Mouse (Mus musculus) lung, postnatal 25 days (tissue): ENCODE measurements around the gene Npas4.
A peak's percentile ranks its signal among the peaks of the same experiment; 100 is the strongest.
"Not testable (repeated sequence)": the region's sequence is repeated elsewhere in the genome, so short reads cannot be mapped to it uniquely, and the experiment has no call there.

ENCODE experiments used
- DNase-seq: peaks from one replicate; pipeline ENCODE4 v3.0.0; 2022; ENCODE audit warnings: low spot score

The Npas4 gene

GRCm38 (mm10) chr19:4990256-4990625, at the start of gene Npas4:
Gene Npas4 (minus strand): TSS chr19:4990316.
- DNase-seq = no peak

GRCm38 (mm10) chr19:5039301-5040114, 49.4 kb upstream of the Npas4 start:
- no peak for DNase-seq

- DNase-seq = peak; percentile 90
Measured at GRCm38 (mm10) chr19:5038709-5039156, 48.6 kb upstream of the Npas4 start, which contains the start of the genes B4gat1 and AC124502.3. Gene B4gat1 (plus strand): TSS chr19:5038826. Gene AC124502.3 (plus strand): TSS chr19:5038891.

GRCm38 (mm10) chr19:5037678-5038571, 47.8 kb upstream of the Npas4 start:
- peak; percentile 76 for DNase-seq

- no peak for DNase-seq
Measured at GRCm38 (mm10) chr19:5036577-5036976, 46.5 kb upstream of the Npas4 start.

- no peak for DNase-seq
Measured at GRCm38 (mm10) chr19:5032686-5033085, 42.6 kb upstream of the Npas4 start.

GRCm38 (mm10) chr19:5026111-5026510, 36.0 kb upstream of the Npas4 start:
- no peak for DNase-seq

GRCm38 (mm10) chr19:5023621-5024479, 33.7 kb upstream of the Npas4 start, which contains the start of gene Slc29a2:
Gene Slc29a2 (plus strand): TSS chr19:5023860.
- DNase-seq = peak; percentile 94

- DNase-seq = no peak
Measured at GRCm38 (mm10) chr19:5021416-5021815, 31.3 kb upstream of the Npas4 start.

GRCm38 (mm10) chr19:5018191-5018590, 28.1 kb upstream of the Npas4 start:
- no peak for DNase-seq

- no peak for DNase-seq
Measured at GRCm38 (mm10) chr19:5017611-5018010, 27.5 kb upstream of the Npas4 start.

GRCm38 (mm10) chr19:5016782-5017181, 26.7 kb upstream of the Npas4 start:
- peak; percentile 73 for DNase-seq

GRCm38 (mm10) chr19:5016221-5016742, 26.2 kb upstream of the Npas4 start:
- DNase-seq = peak; percentile 42

GRCm38 (mm10) chr19:5014961-5015398, 24.9 kb upstream of the Npas4 start:
- peak; percentile 36 for DNase-seq

GRCm38 (mm10) chr19:5013138-5013537, 23.0 kb upstream of the Npas4 start:
- no peak for DNase-seq

- DNase-seq = no peak
Measured at GRCm38 (mm10) chr19:5004925-5005324, 14.8 kb upstream of the Npas4 start.

- DNase-seq = not testable (repeated sequence)
Measured at GRCm38 (mm10) chr19:5003644-5004043, 13.5 kb upstream of the Npas4 start.

GRCm38 (mm10) chr19:5001666-5002406, 11.7 kb upstream of the Npas4 start:
- peak; percentile 64 for DNase-seq

- DNase-seq = no peak
Measured at GRCm38 (mm10) chr19:4999445-5000140, 9.5 kb upstream of the Npas4 start.

- DNase-seq = no peak
Measured at GRCm38 (mm10) chr19:4994043-4994442, 3.9 kb upstream of the Npas4 start.
